Mouse (Mus musculus) ES-Bruce4 (cell line): Measurements from ENCODE around the gene Dlg1.

Experiments used
- CTCF ChIP-seq: IDR thresholded peaks from one replicate; pipeline ENCODE4 v1.8.1; 2011; ENCODE audit warnings: low read depth, low read length
- EP300 ChIP-seq: IDR thresholded peaks from 2 replicates; pipeline ENCODE4 v1.6.1; 2011; ENCODE audit warnings: low read depth, low read length; ENCODE audit not compliant: insufficient read depth
- POLR2A ChIP-seq: IDR thresholded peaks from one replicate; pipeline ENCODE4 v1.8.1; 2011; ENCODE audit warnings: low read length; ENCODE audit not compliant: insufficient read depth

GRCm38 (mm10) chr16:31677463-31677862 lies 14.2 kb downstream of the Dlg1 start:
- TF ChIP-seq POLR2A: no peak
- no peak for TF ChIP-seq CTCF
- no peak for TF ChIP-seq EP300
